Mouse (Mus musculus): ENCODE data around the gene Marcks. TPM values are rescaled to one million over a fixed set of nuclear protein-coding genes. Genes with fewer than 3 reads are reported as not detected.

Gene Marcks
- polyA plus RNA-seq, 1 experiment from 2014 or later: 169 TPM

- 90% methylated on average over 3 of the region's 3 CpGs for WGBS
- no peak overlapping the region for H3K4me3 ChIP-seq
- no peak for DNase-seq (ENCODE audit: low spot score)
Observed at GRCm38 (mm10) chr10:37129652-37130051, 9.1 kb downstream of the Marcks start.

DNA sequence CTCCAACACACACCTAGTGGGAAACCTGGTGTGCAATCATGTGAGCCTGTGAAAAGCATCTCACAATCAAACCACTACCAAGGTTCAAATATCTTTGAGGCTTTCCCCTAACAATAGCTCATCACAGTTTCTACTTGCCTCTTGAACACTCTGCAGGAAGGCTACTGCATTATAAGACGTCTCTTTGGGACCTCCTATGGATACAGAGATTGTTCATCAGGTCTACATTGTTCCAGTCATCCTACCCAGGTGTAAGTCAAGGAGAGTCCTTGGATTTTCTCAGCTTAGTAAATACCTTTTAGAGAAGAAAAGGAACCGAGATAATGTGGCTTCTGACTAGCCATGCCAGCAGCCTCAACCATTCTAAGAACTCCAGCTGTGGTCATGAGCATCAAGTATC is 23.4 kb downstream of the Marcks start:
- Histone ChIP-seq H3K27ac (replicated peaks) (no peak overlapping the region), H3K4me1 (no peaks in the 10 kb centered on the region), H3K36me3 (no peaks in the 10 kb centered on the region), H3K27me3 (ENCODE audit: low read depth, poor library complexity, severe bottlenecking) (no peaks in the 10 kb centered on the region), H3K9me3 (replicated peaks) (no peaks in the 10 kb centered on the region), H3K4me3 (no peak overlapping the region)
- DNase-seq (ENCODE audit: low spot score): no peak
- WGBS: 78% methylated on average over 2 of the region's 2 CpGs

More at GRCm38 (mm10) chr10:37129652-37130051, 9.1 kb downstream of the Marcks start:
- Histone ChIP-seq H3K4me1 (peaks cover 6% of the 10 kb centered on the region), H3K36me3 (peaks cover 30% of the 10 kb centered on the region), H3K27me3 (ENCODE audit: low read depth, poor library complexity, severe bottlenecking) (no peaks in the 10 kb centered on the region), H3K9me3 (replicated peaks) (no peaks in the 10 kb centered on the region), H3K27ac (replicated peaks) (no peak overlapping the region)

GRCm38 (mm10) chr10:37112812-37113211 is 25.9 kb downstream of the Marcks start:
- Histone ChIP-seq H3K4me3 (no peak overlapping the region), H3K27ac (replicated peaks) (no peak overlapping the region), H3K27me3 (ENCODE audit: low read depth, poor library complexity, severe bottlenecking) (no peaks in the 10 kb centered on the region), H3K4me1 (no peaks in the 10 kb centered on the region), H3K36me3 (no peaks in the 10 kb centered on the region), H3K9me3 (replicated peaks) (no peaks in the 10 kb centered on the region)
- no peak for DNase-seq (ENCODE audit: low spot score)
- WGBS: 84% methylated on average over 4 of the region's 4 CpGs

- Histone ChIP-seq H3K27me3 (ENCODE audit: low read depth, poor library complexity, severe bottlenecking) (no peaks in the 10 kb centered on the region), H3K27ac (replicated peaks) (no peak overlapping the region), H3K9me3 (replicated peaks) (no peaks in the 10 kb centered on the region), H3K36me3 (no peaks in the 10 kb centered on the region), H3K4me3 (no peak overlapping the region), H3K4me1 (no peaks in the 10 kb centered on the region)
- WGBS: 87% methylated on average over 3 of the region's 3 CpGs
- DNase-seq (ENCODE audit: low spot score): no peak
Observed at GRCm38 (mm10) chr10:37112362-37112761, 26.4 kb downstream of the Marcks start.

GRCm38 (mm10) chr10:37111432-37111831 is 27.3 kb downstream of the Marcks start:
- Histone ChIP-seq H3K9me3 (replicated peaks) (no peaks in the 10 kb centered on the region), H3K4me3 (no peak overlapping the region), H3K27me3 (ENCODE audit: low read depth, poor library complexity, severe bottlenecking) (no peaks in the 10 kb centered on the region), H3K27ac (replicated peaks) (no peak overlapping the region), H3K36me3 (no peaks in the 10 kb centered on the region), H3K4me1 (no peaks in the 10 kb centered on the region)
- no peak for DNase-seq (ENCODE audit: low spot score)
- WGBS: 80% methylated on average over 2 of the region's 2 CpGs

DNA sequence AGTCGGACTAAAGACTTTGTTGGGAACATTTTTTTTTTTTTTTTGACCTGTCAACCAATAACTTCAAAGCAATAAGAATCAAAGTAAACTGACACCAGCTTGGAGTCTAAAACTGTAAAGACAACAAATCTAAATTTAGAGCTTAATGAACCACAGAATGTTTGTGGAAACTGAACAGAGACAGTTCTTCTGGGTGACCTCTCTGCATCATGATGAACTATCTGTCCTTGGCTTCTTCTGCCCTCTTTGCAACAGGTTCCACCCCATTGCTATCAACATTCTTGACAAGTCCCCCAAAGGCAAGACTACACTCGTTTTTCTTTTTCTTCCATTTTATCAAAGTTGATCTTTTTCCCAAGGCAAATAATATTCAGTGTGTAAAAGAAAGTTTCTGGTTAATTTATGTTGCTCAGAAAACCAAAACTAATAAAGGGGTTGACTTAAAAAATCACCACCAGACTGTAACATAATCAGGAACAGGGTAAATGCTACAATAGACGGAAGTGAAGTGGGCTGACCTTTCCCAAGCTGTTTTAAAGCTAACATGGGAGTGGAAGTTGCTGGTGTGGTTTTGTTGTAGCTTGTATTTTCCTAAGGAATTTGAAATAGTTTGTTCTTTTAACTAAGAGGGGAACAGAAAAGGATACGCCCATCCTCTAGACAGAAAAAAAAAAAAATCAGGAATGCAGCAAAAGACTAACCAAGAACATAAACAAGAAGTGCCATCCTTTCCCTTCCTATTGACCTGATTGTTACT is 31.7 kb downstream of the Marcks start:
- H3K4me3 ChIP-seq: no peak overlapping the region

DNA sequence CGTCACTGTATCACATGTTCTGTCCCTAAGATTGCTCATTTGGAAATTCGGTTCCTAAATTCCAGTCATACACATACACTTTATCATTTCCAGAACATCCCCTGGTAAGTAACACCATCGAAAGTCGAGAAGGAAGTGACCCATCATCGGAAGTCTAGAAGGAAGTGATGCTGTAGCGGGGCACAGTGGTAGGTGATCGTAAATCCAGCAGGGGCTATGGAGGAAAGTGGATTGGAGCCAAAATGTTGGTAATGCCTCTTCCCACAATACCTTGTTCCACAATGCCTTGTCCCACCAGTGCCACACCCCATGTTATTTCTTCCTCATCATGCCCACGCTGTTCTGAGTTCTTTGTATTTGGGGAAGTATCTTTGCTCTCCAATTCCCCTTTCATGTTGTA is 32.4 kb downstream of the Marcks start:
- no peak for DNase-seq (ENCODE audit: low spot score)
- Histone ChIP-seq H3K9me3 (replicated peaks) (no peaks in the 10 kb centered on the region), H3K36me3 (no peaks in the 10 kb centered on the region), H3K27me3 (ENCODE audit: low read depth, poor library complexity, severe bottlenecking) (no peaks in the 10 kb centered on the region), H3K27ac (replicated peaks) (no peak overlapping the region), H3K4me1 (peaks cover 20% of the 10 kb centered on the region), H3K4me3 (no peak overlapping the region)
- 93% methylated on average over 8 of the region's 8 CpGs for WGBS

More for the DNA sequence above, 31.7 kb downstream of the Marcks start:
- no peak for DNase-seq (ENCODE audit: low spot score)
- 84% methylated on average over 4 of the region's 4 CpGs for WGBS
- H3K36me3 ChIP-seq: no peaks in the 10 kb centered on the region
- H3K4me1 ChIP-seq: peaks cover 13% of the 10 kb centered on the region
- H3K9me3 ChIP-seq (replicated peaks): no peaks in the 10 kb centered on the region
- no peak overlapping the region for H3K27ac ChIP-seq (replicated peaks)
- H3K27me3 ChIP-seq (ENCODE audit: low read depth, poor library complexity, severe bottlenecking): no peaks in the 10 kb centered on the region

DNA sequence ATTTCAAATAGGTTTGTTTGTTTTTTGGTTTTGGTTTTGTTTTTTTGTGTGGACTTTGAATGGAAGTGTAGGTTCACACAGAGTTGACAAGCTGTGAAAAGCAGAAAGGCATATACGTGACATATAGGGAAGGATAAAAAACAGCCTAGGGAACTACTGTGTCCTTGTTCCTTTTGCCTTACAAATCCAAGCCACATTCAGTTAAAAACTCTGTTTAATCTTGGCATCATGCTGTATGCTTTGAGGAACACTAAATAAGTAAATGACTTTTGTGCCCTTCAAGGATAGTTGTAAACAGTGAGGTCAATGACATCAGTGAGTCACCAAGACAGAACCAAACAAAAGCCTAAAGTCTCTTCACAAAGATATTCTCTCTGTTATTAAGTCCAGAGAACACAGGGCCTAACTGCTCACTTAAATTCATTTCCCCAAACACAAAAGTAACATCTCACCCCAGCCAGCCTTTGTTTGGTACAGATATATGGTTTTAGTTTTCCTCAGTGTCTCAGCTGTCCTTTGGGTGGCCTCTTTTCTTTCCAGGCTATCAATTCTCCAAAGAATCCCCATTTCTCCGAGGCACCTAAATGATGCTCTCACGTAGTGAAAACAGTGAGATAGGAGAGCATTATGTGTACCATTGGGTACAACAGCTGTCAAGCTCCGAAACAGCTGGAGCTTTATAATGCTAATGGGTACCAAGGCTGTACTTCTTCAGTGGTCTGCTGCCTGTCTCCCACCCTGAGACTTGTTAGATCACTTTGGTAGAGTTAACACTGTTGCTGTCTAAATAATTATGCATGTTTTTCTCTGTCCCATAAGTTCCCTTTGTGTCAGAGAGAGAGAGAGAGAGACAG is 36.3 kb downstream of the Marcks start:
- H3K27ac ChIP-seq (replicated peaks): peak overlapping the region; percentile 49
- H3K4me3 ChIP-seq: no peak overlapping the region
- H3K4me1 ChIP-seq: peaks cover 20% of the 10 kb centered on the region
- H3K9me3 ChIP-seq (replicated peaks): peaks cover 9% of the 10 kb centered on the region; the same call in 1 of the 2 replicates
- 57% methylated on average over 4 of the region's 4 CpGs for WGBS
- DNase-seq (ENCODE audit: low spot score): no peak
- no peaks in the 10 kb centered on the region for H3K27me3 ChIP-seq (ENCODE audit: low read depth, poor library complexity, severe bottlenecking)
- H3K36me3 ChIP-seq: no peaks in the 10 kb centered on the region

DNA sequence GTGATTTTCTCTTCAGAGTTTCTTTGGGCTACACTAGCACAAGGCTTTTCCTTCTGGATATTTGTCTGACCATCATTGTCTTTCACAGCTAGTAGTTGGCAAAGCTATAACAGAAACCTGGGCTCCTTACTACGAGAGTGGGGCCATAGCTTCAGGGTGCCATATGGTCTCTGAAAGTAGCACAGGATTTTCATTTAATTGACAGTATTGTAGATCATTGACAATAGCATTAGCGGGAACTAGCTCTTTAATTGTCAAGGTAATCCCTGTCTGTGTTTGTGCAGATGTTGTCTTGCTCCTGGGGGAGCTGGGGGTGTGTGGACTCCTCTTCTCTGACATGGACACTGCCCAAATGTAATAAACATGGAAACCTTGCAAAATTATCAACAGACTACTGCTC is 37.0 kb downstream of the Marcks start:
- H3K9me3 ChIP-seq (replicated peaks): peaks cover 9% of the 10 kb centered on the region; the same call in 1 of the 2 replicates
- H3K4me1 ChIP-seq: peaks cover 20% of the 10 kb centered on the region
- no peak for DNase-seq (ENCODE audit: low spot score)
- no peaks in the 10 kb centered on the region for H3K36me3 ChIP-seq
- H3K27ac ChIP-seq (replicated peaks): 0 out of 2 replicates have a peak overlapping the region, but pooled peaks have one; percentile 33
- no peaks in the 10 kb centered on the region for H3K27me3 ChIP-seq (ENCODE audit: low read depth, poor library complexity, severe bottlenecking)
- WGBS: 55% methylated on average over 2 of the region's 2 CpGs
- H3K4me3 ChIP-seq: no peak overlapping the region

DNA sequence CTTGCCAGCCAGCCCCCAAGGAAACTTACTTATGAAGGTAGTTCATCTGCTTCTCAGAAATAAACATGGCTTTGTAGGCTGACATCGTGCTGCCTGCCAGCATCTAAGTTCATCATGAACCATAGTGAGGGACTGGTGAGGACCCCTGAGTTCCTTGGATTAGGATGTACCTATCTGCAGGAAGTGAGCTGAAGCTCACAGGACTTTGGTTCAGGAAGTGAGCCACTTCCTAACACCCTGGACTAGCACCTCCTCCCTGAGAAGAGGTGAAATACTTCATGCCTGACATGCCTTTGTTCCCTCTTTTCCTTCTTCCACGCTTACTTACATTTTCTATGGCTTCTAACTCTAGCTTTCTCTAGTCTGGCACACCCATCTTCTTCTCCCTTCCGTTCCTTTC is 42.2 kb downstream of the Marcks start:
- H3K27me3 ChIP-seq (ENCODE audit: low read depth, poor library complexity, severe bottlenecking): no peaks in the 10 kb centered on the region
- DNase-seq (ENCODE audit: low spot score): no peak
- H3K9me3 ChIP-seq (replicated peaks): peaks cover 9% of the 10 kb centered on the region; the same call in 1 of the 2 replicates
- no peak overlapping the region for H3K4me3 ChIP-seq
- no peak overlapping the region for H3K27ac ChIP-seq (replicated peaks)
- H3K36me3 ChIP-seq: no peaks in the 10 kb centered on the region
- WGBS: 82% methylated on average over 3 of the region's 3 CpGs
- H3K4me1 ChIP-seq: peaks cover 2% of the 10 kb centered on the region; the same call in 1 of the 2 replicates

- Histone ChIP-seq H3K4me1 (no peaks in the 10 kb centered on the region), H3K4me3 (no peak overlapping the region), H3K36me3 (no peaks in the 10 kb centered on the region), H3K9me3 (replicated peaks) (peaks cover 9% of the 10 kb centered on the region; the same call in 1 of the 2 replicates), H3K27ac (replicated peaks) (no peak overlapping the region), H3K27me3 (ENCODE audit: low read depth, poor library complexity, severe bottlenecking) (no peaks in the 10 kb centered on the region)
- no peak for DNase-seq (ENCODE audit: low spot score)
- 84% methylated on average over 6 of the region's 6 CpGs for WGBS
Observed at GRCm38 (mm10) chr10:37095803-37096202, 42.9 kb downstream of the Marcks start.

GRCm38 (mm10) chr10:37093306-37093705 is 45.4 kb downstream of the Marcks start:
- Histone ChIP-seq H3K36me3 (no peaks in the 10 kb centered on the region), H3K27ac (replicated peaks) (no peak overlapping the region), H3K9me3 (replicated peaks) (no peaks in the 10 kb centered on the region), H3K4me3 (no peak overlapping the region), H3K27me3 (ENCODE audit: low read depth, poor library complexity, severe bottlenecking) (no peaks in the 10 kb centered on the region), H3K4me1 (no peaks in the 10 kb centered on the region)
- DNase-seq (ENCODE audit: low spot score): no peak

- 0 out of 2 replicates have a peak, but pooled peaks cover 3% of the 10 kb centered on the region for H3K9me3 ChIP-seq (replicated peaks)
- WGBS: 79% methylated on average over 3 of the region's 3 CpGs
Observed at GRCm38 (mm10) chr10:37090411-37090810, 48.3 kb downstream of the Marcks start.

More at GRCm38 (mm10) chr10:37090411-37090810, 48.3 kb downstream of the Marcks start:
- Histone ChIP-seq H3K4me1 (no peaks in the 10 kb centered on the region), H3K4me3 (no peak overlapping the region), H3K27me3 (ENCODE audit: low read depth, poor library complexity, severe bottlenecking) (no peaks in the 10 kb centered on the region), H3K27ac (replicated peaks) (no peak overlapping the region), H3K36me3 (no peaks in the 10 kb centered on the region)
- no peak for DNase-seq (ENCODE audit: low spot score)

Data from midbrain, embryonic 10.5 days (tissue).